Mouse (Mus musculus): ENCODE data around the gene Slitrk1. TPM values are rescaled to one million over a fixed set of nuclear protein-coding genes. Genes with fewer than 3 reads are reported as not detected.

Slitrk1 gene
- polyA plus RNA-seq (2014; fragmentation: Illumina TruSeq; extraction: RNeasy Lipid Tissue Mini Kit (QIAGEN cat#74804); ENCODE audit: low read depth, low replicate concordance), result not detected

DNA sequence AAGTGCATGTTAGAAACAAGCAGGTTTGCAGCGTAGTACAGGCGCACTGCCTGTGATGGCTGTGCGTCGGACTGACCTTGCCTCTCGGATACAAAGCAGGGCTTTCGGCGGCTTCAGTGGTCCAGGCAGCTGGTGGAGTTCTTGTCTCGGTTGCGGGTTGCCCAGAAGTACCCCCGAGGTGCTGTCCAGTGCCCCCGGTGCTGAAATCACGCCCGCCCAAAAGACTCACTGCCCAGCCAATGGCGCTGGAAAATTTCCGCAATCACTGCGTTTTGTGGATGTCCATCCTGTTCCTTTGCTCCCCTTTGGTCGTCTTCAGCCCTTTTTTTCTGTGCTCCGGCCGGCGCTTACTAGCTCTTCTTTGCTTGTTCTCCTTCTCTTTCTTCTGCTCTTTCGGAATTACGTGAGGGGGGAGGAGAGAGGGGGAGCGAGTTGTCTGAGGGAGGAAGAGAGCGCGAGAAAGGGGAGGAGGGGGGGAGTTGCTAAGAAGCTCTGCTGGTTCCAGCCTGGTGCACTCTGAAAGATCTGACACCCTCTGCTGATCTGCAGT lies at the start of gene Slitrk1:
Slitrk1 (minus strand) TSS at position 445 of the 550 bp plus-strand sequence.

